Mouse (Mus musculus) central nervous system, embryonic 14 days (tissue): Measurements from ENCODE around the gene Lao1. TPM values are rescaled to one million over a fixed set of nuclear protein-coding genes. Genes with fewer than 3 reads are reported as not detected.

ENCODE experiments used
- polyA plus RNA-seq: library from polyadenylated mRNA; depleted of rRNA; stranded (reverse); fragments of >200 nt; gene quantifications from 2 replicates; pipeline ENCODE4 v1.2.3, GENCODE M21; 2012; rRNA removed

Lao1 gene
- polyA plus RNA-seq, result not detected in 2 replicates

GRCm38 (mm10) chr4:118961141-118961628 is at the start of gene Lao1:
TSS of gene Lao1 (plus strand) at chr4:118961578.

GRCm38 (mm10) chr4:118917365-118917764 is 44.0 kb upstream of the Lao1 start, which contains the start of gene Olfr1329:
TSS of gene Olfr1329 (minus strand) at chr4:118917465.

GRCm38 (mm10) chr4:118938512-118938911 is 22.9 kb upstream of the Lao1 start, which contains the start of gene Olfr1328:
TSS of gene Olfr1328 (minus strand) at chr4:118938612.

Other genes with a start within 250 kb of the Lao1 start
- gene Olfr1340, start 241.4 kb upstream of the Lao1 start, polyA plus RNA-seq, result not detected in 2 replicates
- not detected in 2 replicates for gene Olfr1339, start 229.4 kb upstream of the Lao1 start, polyA plus RNA-seq
- gene Olfr1338, start 202.8 kb upstream of the Lao1 start, polyA plus RNA-seq, result not detected in 2 replicates
- gene Olfr1337, start 179.0 kb upstream of the Lao1 start, polyA plus RNA-seq, result not detected in 2 replicates
- not detected in 2 replicates for gene Olfr1335, start 151.6 kb upstream of the Lao1 start, polyA plus RNA-seq
- gene Olfr1333, start 125.3 kb upstream of the Lao1 start, polyA plus RNA-seq, result not detected in 2 replicates
- not detected in 2 replicates for gene Olfr1331, start 96.9 kb upstream of the Lao1 start, polyA plus RNA-seq
- not detected in 2 replicates for gene Olfr1330, start 73.0 kb upstream of the Lao1 start, polyA plus RNA-seq
- not detected in 2 replicates for gene Olfr1329, start 44.1 kb upstream of the Lao1 start, polyA plus RNA-seq
- gene Olfr1328, start 23.0 kb upstream of the Lao1 start, polyA plus RNA-seq, result not detected in 2 replicates
- 71.8 and 86.0 TPM in 2 replicates for gene Slc2a1, start 147.1 kb downstream of the Lao1 start, polyA plus RNA-seq
- 6.8 and 8.7 TPM in 2 replicates for gene Zfp691, start 212.6 kb downstream of the Lao1 start, polyA plus RNA-seq
- gene Ermap, start 228.4 kb downstream of the Lao1 start, polyA plus RNA-seq, result 0.85 and 1.5 TPM in 2 replicates
- gene Svbp, start 233.7 kb downstream of the Lao1 start, polyA plus RNA-seq, result 151 and 155 TPM in 2 replicates